Mouse (Mus musculus): ENCODE measurements around the gene Vps18. TPM values are rescaled to one million over a fixed set of nuclear protein-coding genes. Genes with fewer than 3 reads are reported as not detected.

The Vps18 gene
- polyA plus RNA-seq, 1 experiment from 2014 or later, result 17.8 TPM

DNA sequence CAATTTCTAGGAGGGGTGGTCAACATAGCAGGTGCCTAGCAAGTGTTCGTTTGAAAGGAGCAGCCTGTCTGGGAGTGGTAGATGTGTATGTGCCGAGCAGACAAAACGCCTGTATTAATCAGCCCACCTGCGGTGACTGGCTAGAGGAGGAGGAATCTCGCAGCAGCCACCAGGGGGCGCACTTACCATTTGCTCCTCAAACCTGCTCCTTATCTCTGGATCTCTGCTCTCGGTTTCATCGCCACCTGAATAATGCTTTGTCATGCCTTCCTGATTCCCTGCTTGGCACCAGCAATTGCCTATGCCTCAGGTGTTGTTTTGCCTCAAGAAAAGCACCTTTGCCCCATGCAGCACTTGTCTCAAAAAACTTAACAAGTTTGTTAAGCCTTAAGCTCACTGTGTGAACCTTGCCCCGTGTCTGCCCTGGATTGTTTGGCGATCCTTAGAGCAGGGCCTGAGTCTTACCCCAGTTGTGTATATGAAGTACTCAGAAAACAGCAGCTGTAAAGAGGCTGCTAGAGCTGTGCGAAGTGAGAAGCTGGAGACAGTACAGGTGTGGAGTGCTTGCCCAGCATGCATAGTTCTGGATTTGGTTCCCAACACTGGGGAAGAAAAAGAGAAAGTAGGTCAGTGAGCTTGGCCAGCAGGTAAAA, 37.6 kb upstream of the Vps18 start:
- Histone ChIP-seq H3K4me2 (ENCODE audit: low read depth) (0 out of 2 replicates have a peak overlapping the region, but pooled peaks have one; percentile 5), H3K9me3 (ENCODE audit: control insufficient read depth, low read length) (no peaks in the 10 kb centered on the region), H3K4me3 (ENCODE audit: low read depth, low read length) (no peak overlapping the region), H3K36me3 (ENCODE audit: control insufficient read depth, insufficient read depth, low read length) (no peaks in the 10 kb centered on the region), H3K27me3 (ENCODE audit: control insufficient read depth, insufficient read depth, low read length) (no peaks in the 10 kb centered on the region), H3K4me1 (ENCODE audit: control insufficient read depth, insufficient read depth, low read length) (no peaks in the 10 kb centered on the region), H3K9ac (ENCODE audit: low read length) (no peak overlapping the region), H3K27ac (ENCODE audit: low read depth, low read length) (no peak overlapping the region)
- DNase-seq (ENCODE audit: low spot score) (peak; percentile 86), ATAC-seq (ENCODE audit: insufficient read depth, low FRiP score, low TSS enrichment) (peak; percentile 63; the same call in 1 of the 2 replicates)
- 20% methylated on average over 11 of the region's 11 CpGs for WGBS

DNA sequence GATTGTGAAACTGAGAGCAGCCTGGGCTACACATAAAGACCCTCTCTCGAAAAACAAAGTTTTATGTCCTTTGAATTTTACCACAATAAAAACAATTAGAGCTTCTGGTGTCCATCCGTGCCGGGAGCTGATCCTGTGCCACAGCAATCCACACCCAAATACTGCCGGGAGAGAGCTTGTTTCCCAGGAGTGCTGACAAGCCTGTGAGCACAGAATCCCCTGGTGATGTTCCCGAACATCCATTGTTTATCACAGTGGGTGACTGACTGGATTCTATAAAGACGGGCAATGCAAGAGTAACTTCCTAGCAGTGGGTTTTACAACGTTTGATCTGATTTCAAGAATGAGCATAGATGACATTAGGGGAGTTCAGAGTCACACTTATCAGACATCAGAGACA, 33.6 kb upstream of the Vps18 start:
- no peak overlapping the region for H3K27ac ChIP-seq (ENCODE audit: low read depth, low read length)
- no peaks in the 10 kb centered on the region for H3K27me3 ChIP-seq (ENCODE audit: control insufficient read depth, insufficient read depth, low read length)
- ATAC-seq (ENCODE audit: insufficient read depth, low FRiP score, low TSS enrichment), result no peak
- no peak overlapping the region for H3K9ac ChIP-seq (ENCODE audit: low read length)
- 17% methylated on average over 7 of the region's 7 CpGs for WGBS
- H3K36me3 ChIP-seq (ENCODE audit: control insufficient read depth, insufficient read depth, low read length), result no peaks in the 10 kb centered on the region
- DNase-seq (ENCODE audit: low spot score), result no peak
- H3K4me2 ChIP-seq (ENCODE audit: low read depth), result no peak overlapping the region
- H3K9me3 ChIP-seq (ENCODE audit: control insufficient read depth, low read length), result no peaks in the 10 kb centered on the region
- no peaks in the 10 kb centered on the region for H3K4me1 ChIP-seq (ENCODE audit: control insufficient read depth, insufficient read depth, low read length)
- H3K4me3 ChIP-seq (ENCODE audit: low read depth, low read length), result no peak overlapping the region

DNA sequence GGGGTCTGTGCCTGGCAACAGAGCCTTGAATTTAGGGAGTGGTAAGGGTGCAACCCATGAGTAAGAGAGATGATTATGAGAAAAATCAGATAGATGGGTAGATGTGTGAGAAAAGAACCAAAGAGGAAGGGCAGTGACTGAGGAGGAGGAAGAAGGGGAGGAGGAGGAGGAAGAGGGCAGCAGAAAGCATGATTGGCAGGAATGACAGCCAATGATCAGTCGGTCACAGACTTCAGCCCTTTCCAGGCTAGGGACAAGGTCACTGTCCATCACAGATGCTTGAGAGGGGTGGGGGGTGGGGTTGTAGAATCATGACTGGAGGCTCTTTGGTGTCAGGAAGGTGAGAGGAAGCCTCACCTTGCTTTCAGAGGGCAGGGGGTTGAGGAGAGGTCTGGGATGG, 28.0 kb upstream of the Vps18 start:
- no peak for ATAC-seq (ENCODE audit: insufficient read depth, low FRiP score, low TSS enrichment)
- Histone ChIP-seq H3K4me2 (ENCODE audit: low read depth) (no peak overlapping the region), H3K4me1 (ENCODE audit: control insufficient read depth, insufficient read depth, low read length) (no peaks in the 10 kb centered on the region), H3K9ac (ENCODE audit: low read length) (no peak overlapping the region), H3K36me3 (ENCODE audit: control insufficient read depth, insufficient read depth, low read length) (no peaks in the 10 kb centered on the region), H3K4me3 (ENCODE audit: low read depth, low read length) (no peak overlapping the region), H3K27me3 (ENCODE audit: control insufficient read depth, insufficient read depth, low read length) (no peaks in the 10 kb centered on the region), H3K9me3 (ENCODE audit: control insufficient read depth, low read length) (no peaks in the 10 kb centered on the region), H3K27ac (ENCODE audit: low read depth, low read length) (no peak overlapping the region)
- no peak for DNase-seq (ENCODE audit: low spot score)
- 85% methylated on average over 1 of the region's 1 CpGs for WGBS

- WGBS, result 75% methylated on average over 2 of the region's 2 CpGs
- Histone ChIP-seq H3K27ac (ENCODE audit: low read depth, low read length) (no peak overlapping the region), H3K4me3 (ENCODE audit: low read depth, low read length) (no peak overlapping the region), H3K4me2 (ENCODE audit: low read depth) (no peak overlapping the region), H3K4me1 (ENCODE audit: control insufficient read depth, insufficient read depth, low read length) (no peaks in the 10 kb centered on the region), H3K27me3 (ENCODE audit: control insufficient read depth, insufficient read depth, low read length) (no peaks in the 10 kb centered on the region), H3K9ac (ENCODE audit: low read length) (no peak overlapping the region), H3K9me3 (ENCODE audit: control insufficient read depth, low read length) (no peaks in the 10 kb centered on the region), H3K36me3 (ENCODE audit: control insufficient read depth, insufficient read depth, low read length) (no peaks in the 10 kb centered on the region)
- no peak for DNase-seq (ENCODE audit: low spot score)
- no peak for ATAC-seq (ENCODE audit: insufficient read depth, low FRiP score, low TSS enrichment)
These were observed 27.2 kb upstream of the Vps18 start for GRCm38 (mm10) chr2:119261326-119261725.

DNA sequence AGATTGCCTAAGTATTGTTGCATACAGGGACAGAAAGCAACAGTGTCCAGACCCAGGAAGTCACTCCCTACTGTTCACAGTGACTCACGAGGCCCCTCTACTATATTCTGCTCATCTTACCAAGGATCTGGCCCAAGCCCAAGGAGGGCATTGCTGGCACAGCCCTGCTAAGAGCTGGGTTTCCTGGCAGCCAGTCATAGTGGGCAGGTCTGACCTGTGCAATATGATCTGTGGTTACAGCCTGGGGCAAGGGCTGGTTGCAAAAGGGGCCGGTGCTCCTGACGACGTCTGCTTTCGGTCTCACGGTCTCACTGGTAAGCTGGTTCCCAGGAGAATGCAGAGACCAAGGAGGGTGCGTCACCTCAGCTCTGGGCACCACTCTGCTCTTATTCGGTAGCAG, 25.6 kb upstream of the Vps18 start:
- 50% methylated on average over 8 of the region's 8 CpGs for WGBS
- H3K36me3 ChIP-seq (ENCODE audit: control insufficient read depth, insufficient read depth, low read length), result no peaks in the 10 kb centered on the region
- H3K4me1 ChIP-seq (ENCODE audit: control insufficient read depth, insufficient read depth, low read length), result no peaks in the 10 kb centered on the region
- no peak overlapping the region for H3K4me3 ChIP-seq (ENCODE audit: low read depth, low read length)
- ATAC-seq (ENCODE audit: insufficient read depth, low FRiP score, low TSS enrichment) (no peak), DNase-seq (ENCODE audit: low spot score) (no peak)
- H3K4me2 ChIP-seq (ENCODE audit: low read depth), result no peak overlapping the region
- H3K27me3 ChIP-seq (ENCODE audit: control insufficient read depth, insufficient read depth, low read length), result no peaks in the 10 kb centered on the region
- no peaks in the 10 kb centered on the region for H3K9me3 ChIP-seq (ENCODE audit: control insufficient read depth, low read length)
- H3K9ac ChIP-seq (ENCODE audit: low read length), result no peak overlapping the region
- H3K27ac ChIP-seq (ENCODE audit: low read depth, low read length), result no peak overlapping the region

- no peak for ATAC-seq (ENCODE audit: insufficient read depth, low FRiP score, low TSS enrichment)
- Histone ChIP-seq H3K9me3 (ENCODE audit: control insufficient read depth, low read length) (no peaks in the 10 kb centered on the region), H3K4me1 (ENCODE audit: control insufficient read depth, insufficient read depth, low read length) (no peaks in the 10 kb centered on the region), H3K27me3 (ENCODE audit: control insufficient read depth, insufficient read depth, low read length) (no peaks in the 10 kb centered on the region), H3K4me3 (ENCODE audit: low read depth, low read length) (no peak overlapping the region), H3K27ac (ENCODE audit: low read depth, low read length) (no peak overlapping the region), H3K9ac (ENCODE audit: low read length) (no peak overlapping the region), H3K4me2 (ENCODE audit: low read depth) (no peak overlapping the region), H3K36me3 (ENCODE audit: control insufficient read depth, insufficient read depth, low read length) (no peaks in the 10 kb centered on the region)
- 85% methylated on average over 5 of the region's 5 CpGs for WGBS
- no peak for DNase-seq (ENCODE audit: low spot score)
These were observed 24.7 kb upstream of the Vps18 start for GRCm38 (mm10) chr2:119263813-119264212.

- Histone ChIP-seq H3K27me3 (ENCODE audit: control insufficient read depth, insufficient read depth, low read length) (no peaks in the 10 kb centered on the region), H3K9ac (ENCODE audit: low read length) (no peak overlapping the region), H3K36me3 (ENCODE audit: control insufficient read depth, insufficient read depth, low read length) (no peaks in the 10 kb centered on the region), H3K4me2 (ENCODE audit: low read depth) (peak overlapping the region; percentile 84), H3K27ac (ENCODE audit: low read depth, low read length) (no peak overlapping the region), H3K9me3 (ENCODE audit: control insufficient read depth, low read length) (no peaks in the 10 kb centered on the region), H3K4me3 (ENCODE audit: low read depth, low read length) (peak overlapping the region; percentile 46; the same call in 1 of the 2 replicates), H3K4me1 (ENCODE audit: control insufficient read depth, insufficient read depth, low read length) (no peaks in the 10 kb centered on the region)
- DNase-seq (ENCODE audit: low spot score) (no peak), ATAC-seq (ENCODE audit: insufficient read depth, low FRiP score, low TSS enrichment) (no peak)
- WGBS, result 52% methylated on average over 9 of the region's 9 CpGs
These were observed 18.3 kb upstream of the Vps18 start for GRCm38 (mm10) chr2:119270286-119270642.

DNA sequence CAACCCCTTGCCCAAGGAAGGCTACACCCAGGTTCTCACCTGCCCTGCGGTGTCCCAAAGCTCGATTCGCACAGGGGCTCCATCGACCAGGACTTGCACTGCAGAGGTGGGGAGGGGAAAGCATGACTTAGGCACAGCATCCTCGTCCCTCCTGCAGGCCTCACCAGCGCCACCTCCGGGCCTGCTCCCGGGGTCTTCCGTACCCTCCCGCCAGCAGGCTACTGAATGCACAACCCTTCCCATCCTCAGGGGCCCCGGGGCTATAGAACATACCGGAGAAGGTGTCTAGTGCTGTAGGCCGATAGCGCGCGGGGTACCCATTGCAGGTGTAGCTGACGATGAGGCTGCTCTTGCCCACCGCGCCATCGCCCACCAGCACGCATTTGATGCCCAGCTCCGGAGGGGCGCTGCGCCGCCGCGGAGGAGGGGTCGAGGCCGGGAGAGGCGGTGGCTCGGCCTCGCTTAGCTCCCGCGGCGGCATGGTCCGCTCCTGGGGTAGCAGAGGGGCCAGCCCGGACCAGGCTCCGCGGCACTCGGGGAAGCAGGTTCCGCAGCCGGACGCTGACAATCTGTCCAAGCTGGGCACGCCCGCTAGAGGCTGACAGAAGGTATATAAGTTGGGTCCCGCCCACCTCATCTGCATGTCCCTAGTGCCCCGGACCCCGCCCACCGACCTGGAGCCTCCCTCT, 17.8 kb upstream of the Vps18 start, which contains the start of gene Rhov:
Rhov (minus strand) TSS at position 630 of the 689 bp plus-strand sequence.
- DNase-seq (ENCODE audit: low spot score) (peak; percentile 72), ATAC-seq (ENCODE audit: insufficient read depth, low FRiP score, low TSS enrichment) (peak; percentile 74)
- peak within 1 kb of the TSS; percentile 84 for H3K4me2 ChIP-seq (ENCODE audit: low read depth)
- peak within 1 kb of the TSS; percentile 46 for H3K4me3 ChIP-seq (ENCODE audit: low read depth, low read length)
- WGBS, result under 1% methylated on average over 49 of the region's 49 CpGs
- no peaks in the 10 kb centered on the region for H3K27me3 ChIP-seq (ENCODE audit: control insufficient read depth, insufficient read depth, low read length)
- no peaks in the 10 kb centered on the region for H3K36me3 ChIP-seq (ENCODE audit: control insufficient read depth, insufficient read depth, low read length)
- no peak within 1 kb of the TSS for H3K27ac ChIP-seq (ENCODE audit: low read depth, low read length)
- no peaks in the 10 kb centered on the region for H3K4me1 ChIP-seq (ENCODE audit: control insufficient read depth, insufficient read depth, low read length)
- H3K9ac ChIP-seq (ENCODE audit: low read length), result peak within 1 kb of the TSS; percentile 59
- no peaks in the 10 kb centered on the region for H3K9me3 ChIP-seq (ENCODE audit: control insufficient read depth, low read length)

- 75% methylated on average over 1 of the region's 1 CpGs for WGBS
- H3K4me2 ChIP-seq (ENCODE audit: low read depth), result no peak overlapping the region
- no peak overlapping the region for H3K9ac ChIP-seq (ENCODE audit: low read length)
- no peaks in the 10 kb centered on the region for H3K9me3 ChIP-seq (ENCODE audit: control insufficient read depth, low read length)
- no peaks in the 10 kb centered on the region for H3K4me1 ChIP-seq (ENCODE audit: control insufficient read depth, insufficient read depth, low read length)
- no peak overlapping the region for H3K4me3 ChIP-seq (ENCODE audit: low read depth, low read length)
- H3K36me3 ChIP-seq (ENCODE audit: control insufficient read depth, insufficient read depth, low read length), result no peaks in the 10 kb centered on the region
- DNase-seq (ENCODE audit: low spot score), result no peak
- no peak overlapping the region for H3K27ac ChIP-seq (ENCODE audit: low read depth, low read length)
- H3K27me3 ChIP-seq (ENCODE audit: control insufficient read depth, insufficient read depth, low read length), result no peaks in the 10 kb centered on the region
- no peak for ATAC-seq (ENCODE audit: insufficient read depth, low FRiP score, low TSS enrichment)
These were observed 14.4 kb upstream of the Vps18 start for GRCm38 (mm10) chr2:119274126-119274525.

Data from neural tube, embryonic 11.5 days (tissue).